Mouse (Mus musculus): ENCODE measurements around the gene Cypt3. TPM values are rescaled to one million over a fixed set of nuclear protein-coding genes. Genes with fewer than 3 reads are reported as not detected.

Gene Cypt3
- total RNA-seq (2021): not detected
- long read RNA-seq, experiment 1: 0 reads
- long read RNA-seq, experiment 2: 0 reads

GRCm38 (mm10) chrX:153558293-153558692 is at the start of gene Cypt3:
Gene Cypt3, plus strand, starts transcription at chrX:153558593.
- no peak for DNase-seq

GRCm38 (mm10) chrX:153515491-153515890 is 42.9 kb upstream of the Cypt3 start:
- DNase-seq: no peak

GRCm38 (mm10) chrX:153528399-153528798 is 30.0 kb upstream of the Cypt3 start:
- peak in 1 of 2 experiments; percentile 1 for DNase-seq

GRCm38 (mm10) chrX:153556634-153557033 is 1.8 kb upstream of the Cypt3 start:
- no peak for DNase-seq

- no peak for DNase-seq
Observed at GRCm38 (mm10) chrX:153564650-153565049, 6.3 kb downstream of the Cypt3 start.

- no peak for DNase-seq
Observed at GRCm38 (mm10) chrX:153599583-153599982, 41.2 kb downstream of the Cypt3 start.

Other genes starting within 250 kb of the Cypt3 start
- gene Ubqln2, start 60.4 kb upstream of the Cypt3 start, total RNA-seq (2021): 10 to 100 TPM; 23.0 to 27.2 TPM
- gene Kctd12b, start 137.8 kb downstream of the Cypt3 start, total RNA-seq (2021): 1 to 10 TPM; 3.8 to 5.4 TPM
- 10 to 100 TPM; 22.4 to 22.5 TPM for gene Nbdy, start 165.0 kb downstream of the Cypt3 start, total RNA-seq (2021)

Measured in heart, adult 18-20 months (tissue).